ENCODE assay signal across 9 mouse cellular contexts in genomic region chr7:67549073-67549561, GRCm38 (mm10).
A peak's percentile ranks its signal among the peaks of the same experiment; 100 is the strongest.
DNase-seq lines count a peak whose midpoint lies in the region; ATAC-seq and TF ChIP-seq lines count a peak whose summit lies in the region.
"Had no signal": no experiment of that assay in that cellular context is flagged by ENCODE, and none has a peak within 500 bp of the region (broad histone marks: within the 10 kb centered on the region; RNA-seq: fewer than 3 reads in every experiment).

No protein-coding gene starts in this region.

- TF ChIP-seq EP300 in lung, postnatal 0 days (IDR thresholded peaks at IDR 0.05), result 0 out of 2 replicates have a peak, but pooled peaks have one; percentile 7

- 4% methylated on average over 6 of the region's 6 CpGs for WGBS in cerebellum, adult 2 months
- 15% methylated on average over 6 of the region's 6 CpGs for WGBS in lung, postnatal 0 days

- in situ Hi-C loops in ES-E14 (cut with MboI; ENCODE audit: low sequenced_read_pairs in 2 of 2, unreplicated experiment in 2 of 2), result no loop called here

- H3K27ac ChIP-seq in ES-E14 (ENCODE audit: insufficient read depth, low read depth, low read length, poor library complexity, severe bottlenecking), result no peak overlapping the region
- H3K27ac ChIP-seq in cerebellum, adult 2 months (ENCODE audit: insufficient read depth, low read length), result peak overlapping the region; percentile 38; the same call in 1 of the 2 replicates
- no peak overlapping the region for H3K27ac ChIP-seq in lung, postnatal 0 days (ENCODE audit: low read length)

- DNase-seq in ES-E14 (ENCODE audit: low read depth, low spot score), result no peak
- DNase-seq in cerebellum, adult 2 months, result peak; percentile 86 to 95
- DNase-seq in forelimb bud, embryonic 11.5 days (ENCODE audit: low read depth, low spot score), result peak; percentile 37
- DNase-seq in heart, postnatal 36 days, result peak; percentile 75 to 83
- peak; percentile 77 to 93 for DNase-seq in layer of hippocampus, adult 18-20 months (ENCODE audit: low spot score in 2 of 2)
- peak; percentile 91 for DNase-seq in lung, postnatal 0 days (ENCODE audit: low spot score)
- peak; percentile 77 for DNase-seq in ovary, postnatal 14 days (ENCODE audit: low spot score)
- DNase-seq in thymus, postnatal 25 days, result peak; percentile 70

- H3K4me3 ChIP-seq in ES-E14 (ENCODE audit: insufficient read depth in 1 of 2, low read depth in 1 of 2, low read length in 2 of 2, poor library complexity in 1 of 2, severe bottlenecking in 1 of 2), result no peak overlapping the region
- H3K4me3 ChIP-seq in cerebellum, adult 2 months (replicated peaks; ENCODE audit: insufficient read depth, low read depth, low read length), result no peak overlapping the region
- H3K4me3 ChIP-seq in lung, postnatal 0 days (ENCODE audit: low read depth, low read length), result no peak overlapping the region
- H3K4me3 ChIP-seq: erythroblast, embryonic 14.5 days had no signal

- no peak; the same call in 1 of the 2 replicates for TF ChIP-seq POLR2A in cerebellum, adult 2 months (IDR thresholded peaks at IDR 0.05; ENCODE audit: borderline replicate concordance, insufficient read depth, low read length)

- H3K9ac ChIP-seq in ES-E14 (ENCODE audit: insufficient read depth, low read depth, low read length, poor library complexity, severe bottlenecking), result no peak overlapping the region
- no peak overlapping the region for H3K9ac ChIP-seq in lung, postnatal 0 days (replicated peaks; ENCODE audit: low read depth)

- H3K4me1 ChIP-seq in ES-E14 (ENCODE audit: control insufficient read depth in 2 of 2, insufficient read depth in 2 of 2, low read length in 2 of 2, poor library complexity in 1 of 2), result no peaks in the 10 kb centered on the region
- peaks cover 14% of the 10 kb centered on the region; the same call in 1 of the 2 replicates for H3K4me1 ChIP-seq in cerebellum, adult 2 months (ENCODE audit: control insufficient read depth, insufficient read depth, low read length)
- peaks cover 7% of the 10 kb centered on the region for H3K4me1 ChIP-seq in lung, postnatal 0 days (ENCODE audit: insufficient read depth, low read depth, low read length)

- H3K9me3 ChIP-seq in ES-E14 (ENCODE audit: control insufficient read depth, insufficient read depth, low read depth, low read length), result no peaks in the 10 kb centered on the region
- H3K9me3 ChIP-seq in lung, postnatal 0 days (ENCODE audit: low read length), result no peaks in the 10 kb centered on the region

- H3K27me3 ChIP-seq in cerebellum, adult 2 months (ENCODE audit: control insufficient read depth, insufficient read depth, low read length), result no peaks in the 10 kb centered on the region
- H3K27me3 ChIP-seq in lung, postnatal 0 days (replicated peaks; ENCODE audit: insufficient read depth, low read length), result no peaks in the 10 kb centered on the region

- TF ChIP-seq CTCF in cerebellum, adult 2 months (IDR thresholded peaks at IDR 0.05; ENCODE audit: borderline replicate concordance, insufficient read depth, low read depth, low read length), result peak; percentile 78
- TF ChIP-seq CTCF in lung, postnatal 0 days (IDR thresholded peaks at IDR 0.05), result peak; percentile 81

- intact Hi-C loops in heart, postnatal 36 days (cut with DNase I), result loop anchor here (2.0 to 5.0 kb wide), 2 partner anchors 80 to 307 kb away; no protein-coding TSS in a partner anchor

- H3K4me2 ChIP-seq in lung, postnatal 0 days (replicated peaks; ENCODE audit: low read depth, low read length), result no peak overlapping the region

- peak; percentile 87 for ATAC-seq in lung, postnatal 0 days

- H3K36me3 ChIP-seq in ES-E14 (ENCODE audit: control insufficient read depth, insufficient read depth, low read length, poor library complexity, severe bottlenecking), result no peaks in the 10 kb centered on the region
- no peaks in the 10 kb centered on the region for H3K36me3 ChIP-seq in lung, postnatal 0 days (ENCODE audit: insufficient read depth, low read length)

TF ChIP-seq in ES-E14, 5 proteins besides CTCF, POLR2A, EP300 and RAD21:
- TF ChIP-seq MAFK (IDR thresholded peaks at IDR 0.05; ENCODE audit: insufficient read depth, low read depth, low read length), result peak; percentile 86
- no peak for TF ChIP-seq ZC3H11A (IDR thresholded peaks at IDR 0.05; ENCODE audit: borderline replicate concordance, low read depth, low read length)
